Mouse (Mus musculus): Measurements from ENCODE around the gene 2010300C02Rik. TPM values are rescaled to one million over a fixed set of nuclear protein-coding genes. Genes with fewer than 3 reads are reported as not detected.

The 2010300C02Rik gene
- polyA plus RNA-seq, 1 experiment from 2014 or later, result 7.5 TPM

DNA sequence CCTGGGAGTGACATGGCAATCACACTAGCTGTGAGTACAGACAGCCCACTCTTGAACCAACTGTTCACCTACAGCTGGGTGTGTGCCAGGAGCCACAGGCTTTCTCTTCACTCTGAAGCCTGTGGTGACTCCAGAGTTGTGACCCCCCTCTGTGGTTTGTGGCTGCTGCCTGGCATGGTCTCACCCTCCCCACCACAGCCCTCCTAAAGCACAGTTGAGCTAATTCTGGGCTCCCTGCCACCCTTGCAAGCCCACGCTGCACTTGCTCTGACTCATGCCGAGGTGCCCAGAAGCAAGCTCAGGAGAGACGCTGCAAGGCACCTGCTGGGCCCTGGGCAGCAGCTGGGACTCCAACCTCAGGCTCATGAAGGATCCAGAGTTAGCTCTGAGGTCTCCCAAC, 23.0 kb downstream of the 2010300C02Rik start:
- no peak overlapping the region for H3K27ac ChIP-seq (replicated peaks)
- no peaks in the 10 kb centered on the region for H3K9me3 ChIP-seq (ENCODE audit: control insufficient read depth, low read length)
- ATAC-seq (ENCODE audit: low FRiP score, low TSS enrichment) (0 out of 2 replicates have a peak, but pooled peaks have one; percentile 15), DNase-seq (ENCODE audit: low spot score) (peak; percentile 52)
- TF ChIP-seq CTCF (IDR thresholded peaks at IDR 0.05; ENCODE audit: low read depth) (no peak), EP300 (optimal IDR thresholded peaks at IDR 0.05) (no peak)
- no peak overlapping the region for H3K4me3 ChIP-seq (ENCODE audit: low read depth, low read length)
- H3K4me2 ChIP-seq (replicated peaks; ENCODE audit: low read depth), result no peak overlapping the region
- H3K27me3 ChIP-seq (ENCODE audit: control insufficient read depth, insufficient read depth, low read length), result no peaks in the 10 kb centered on the region
- no peaks in the 10 kb centered on the region for H3K36me3 ChIP-seq (ENCODE audit: control insufficient read depth, insufficient read depth, low read length)
- no peak overlapping the region; the same call in 1 of the 2 replicates for H3K9ac ChIP-seq (ENCODE audit: low read length)
- WGBS, result 39% methylated on average over 3 of the region's 3 CpGs
- H3K4me1 ChIP-seq (replicated peaks; ENCODE audit: control insufficient read depth, insufficient read depth), result 0 out of 2 replicates have a peak, but pooled peaks cover 2% of the 10 kb centered on the region

DNA sequence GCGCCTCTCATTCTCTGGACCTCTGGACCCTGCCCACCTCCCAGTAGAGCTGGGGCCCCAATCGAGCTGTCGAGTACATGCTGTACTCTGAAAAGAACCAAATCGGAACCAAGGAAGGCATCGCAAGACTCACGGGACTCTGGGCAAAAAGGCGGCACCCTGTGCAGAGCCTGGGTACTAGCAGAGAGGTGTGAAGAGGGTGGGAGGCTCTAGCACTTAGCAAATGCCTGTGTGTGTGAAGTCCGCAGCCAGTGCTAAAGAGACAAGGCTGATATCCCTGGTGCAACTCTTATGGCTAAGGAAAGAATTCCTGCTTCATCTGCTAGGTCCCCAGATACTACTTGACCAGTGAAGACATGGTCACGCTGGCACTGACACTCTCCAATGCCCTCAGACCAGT, 24.2 kb downstream of the 2010300C02Rik start:
- H3K4me1 ChIP-seq (replicated peaks; ENCODE audit: control insufficient read depth, insufficient read depth), result 0 out of 2 replicates have a peak, but pooled peaks cover 2% of the 10 kb centered on the region
- no peaks in the 10 kb centered on the region for H3K27me3 ChIP-seq (ENCODE audit: control insufficient read depth, insufficient read depth, low read length)
- TF ChIP-seq CTCF (IDR thresholded peaks at IDR 0.05; ENCODE audit: low read depth) (no peak), EP300 (optimal IDR thresholded peaks at IDR 0.05) (no peak)

DNA sequence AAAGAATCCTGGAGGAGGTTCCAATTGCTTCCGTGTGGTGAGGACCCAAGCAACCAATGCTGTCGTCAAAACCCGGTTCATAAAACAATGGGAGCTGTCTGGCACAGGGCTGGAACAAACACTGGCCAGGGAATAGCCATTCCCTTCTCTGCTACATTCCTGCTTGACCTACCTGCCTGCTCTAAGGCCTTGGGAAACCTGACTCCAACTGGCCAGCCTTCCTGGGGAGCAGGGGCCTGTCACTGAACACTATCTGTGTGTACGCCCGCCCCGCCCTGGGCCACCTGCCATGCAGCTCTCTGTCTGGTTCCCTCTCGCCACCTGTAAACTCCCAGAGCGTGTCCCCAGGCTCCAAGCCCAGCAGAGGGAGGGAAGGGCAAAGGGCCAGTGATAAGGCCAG, 25.5 kb downstream of the 2010300C02Rik start:
- peak; percentile 91 for ATAC-seq (ENCODE audit: low FRiP score, low TSS enrichment)
- WGBS, result 43% methylated on average over 8 of the region's 8 CpGs
- no peak for TF ChIP-seq EP300 (optimal IDR thresholded peaks at IDR 0.05)
- TF ChIP-seq CTCF (IDR thresholded peaks at IDR 0.05; ENCODE audit: low read depth), result 0 out of 2 replicates have a peak, but pooled peaks have one; percentile 23
- H3K9ac ChIP-seq (ENCODE audit: low read length), result no peak overlapping the region
- peak overlapping the region; percentile 56 for H3K27ac ChIP-seq (replicated peaks)
- peak; percentile 93 for DNase-seq (ENCODE audit: low spot score)
- H3K36me3 ChIP-seq (ENCODE audit: control insufficient read depth, insufficient read depth, low read length), result no peaks in the 10 kb centered on the region
- no peaks in the 10 kb centered on the region for H3K27me3 ChIP-seq (ENCODE audit: control insufficient read depth, insufficient read depth, low read length)
- no peak overlapping the region for H3K4me3 ChIP-seq (ENCODE audit: low read depth, low read length)
- 0 out of 2 replicates have a peak, but pooled peaks cover 2% of the 10 kb centered on the region for H3K4me1 ChIP-seq (replicated peaks; ENCODE audit: control insufficient read depth, insufficient read depth)
- no peaks in the 10 kb centered on the region for H3K9me3 ChIP-seq (ENCODE audit: control insufficient read depth, low read length)
- H3K4me2 ChIP-seq (replicated peaks; ENCODE audit: low read depth), result no peak overlapping the region

More for the DNA sequence above, 24.2 kb downstream of the 2010300C02Rik start:
- ATAC-seq (ENCODE audit: low FRiP score, low TSS enrichment), result no peak
- 78% methylated on average over 9 of the region's 9 CpGs for WGBS
- no peak overlapping the region for H3K4me3 ChIP-seq (ENCODE audit: low read depth, low read length)
- no peak overlapping the region for H3K27ac ChIP-seq (replicated peaks)
- no peak for DNase-seq (ENCODE audit: low spot score)
- no peak overlapping the region for H3K4me2 ChIP-seq (replicated peaks; ENCODE audit: low read depth)
- H3K36me3 ChIP-seq (ENCODE audit: control insufficient read depth, insufficient read depth, low read length), result no peaks in the 10 kb centered on the region
- H3K9me3 ChIP-seq (ENCODE audit: control insufficient read depth, low read length), result no peaks in the 10 kb centered on the region
- no peak overlapping the region for H3K9ac ChIP-seq (ENCODE audit: low read length)

DNA sequence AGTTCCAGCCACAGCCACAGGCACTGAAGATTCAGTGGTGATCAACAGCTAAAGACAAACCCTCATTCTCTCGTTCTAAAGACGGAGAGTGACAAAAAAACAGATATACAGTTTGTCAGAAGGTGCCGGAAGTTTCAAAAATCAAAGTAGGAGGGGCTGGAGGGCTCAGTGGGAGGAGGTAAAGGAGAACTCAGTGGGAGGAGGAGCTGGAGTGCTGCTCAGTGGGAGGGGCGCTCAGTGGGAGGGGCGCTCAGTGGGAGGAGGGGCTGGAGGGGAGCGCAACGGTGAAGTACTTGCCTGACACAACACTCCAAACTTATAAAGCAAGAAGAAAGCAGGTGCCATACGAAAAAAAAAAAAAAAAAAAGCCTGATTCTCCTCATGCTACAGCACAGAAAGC, 28.7 kb downstream of the 2010300C02Rik start:
- 42% methylated on average over 8 of the region's 8 CpGs for WGBS
- H3K4me2 ChIP-seq (replicated peaks; ENCODE audit: low read depth), result no peak overlapping the region
- no peak overlapping the region for H3K4me3 ChIP-seq (ENCODE audit: low read depth, low read length)
- no peak overlapping the region for H3K27ac ChIP-seq (replicated peaks)
- H3K36me3 ChIP-seq (ENCODE audit: control insufficient read depth, insufficient read depth, low read length), result no peaks in the 10 kb centered on the region
- ATAC-seq (ENCODE audit: low FRiP score, low TSS enrichment) (no peak), DNase-seq (ENCODE audit: low spot score) (peak; percentile 52)
- H3K4me1 ChIP-seq (replicated peaks; ENCODE audit: control insufficient read depth, insufficient read depth), result no peaks in the 10 kb centered on the region
- H3K27me3 ChIP-seq (ENCODE audit: control insufficient read depth, insufficient read depth, low read length), result no peaks in the 10 kb centered on the region
- H3K9ac ChIP-seq (ENCODE audit: low read length), result no peak overlapping the region
- H3K9me3 ChIP-seq (ENCODE audit: control insufficient read depth, low read length), result no peaks in the 10 kb centered on the region
- TF ChIP-seq CTCF (IDR thresholded peaks at IDR 0.05; ENCODE audit: low read depth) (no peak), EP300 (optimal IDR thresholded peaks at IDR 0.05) (no peak)

DNA sequence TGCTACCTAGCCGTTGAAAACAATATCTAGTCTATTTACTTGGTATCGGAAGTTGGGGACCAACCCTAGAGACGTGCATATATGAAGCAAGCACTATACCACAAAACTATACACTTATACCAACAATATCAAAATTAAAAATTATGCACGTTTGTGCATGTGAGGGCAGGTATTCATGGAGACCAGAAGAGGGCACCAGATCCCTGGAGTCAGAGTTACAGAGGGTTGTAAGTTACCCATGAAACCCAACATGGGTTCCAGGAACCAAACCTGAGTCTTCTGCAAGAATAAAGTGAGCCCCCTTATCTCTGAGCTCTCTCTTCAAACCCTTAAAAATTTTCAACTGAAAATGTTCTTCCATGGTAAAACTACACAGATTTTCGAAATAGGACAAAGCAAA, 29.2 kb downstream of the 2010300C02Rik start:
- TF ChIP-seq EP300 (optimal IDR thresholded peaks at IDR 0.05), result no peak
- peak; percentile 65 for TF ChIP-seq CTCF (IDR thresholded peaks at IDR 0.05; ENCODE audit: low read depth)
- WGBS, result 75% methylated on average over 5 of the region's 5 CpGs
- Histone ChIP-seq H3K4me1 (replicated peaks; ENCODE audit: control insufficient read depth, insufficient read depth) (no peaks in the 10 kb centered on the region), H3K27ac (replicated peaks) (no peak overlapping the region), H3K4me3 (ENCODE audit: low read depth, low read length) (no peak overlapping the region), H3K9me3 (ENCODE audit: control insufficient read depth, low read length) (no peaks in the 10 kb centered on the region), H3K27me3 (ENCODE audit: control insufficient read depth, insufficient read depth, low read length) (no peaks in the 10 kb centered on the region), H3K36me3 (ENCODE audit: control insufficient read depth, insufficient read depth, low read length) (no peaks in the 10 kb centered on the region), H3K9ac (ENCODE audit: low read length) (no peak overlapping the region), H3K4me2 (replicated peaks; ENCODE audit: low read depth) (no peak overlapping the region)
- ATAC-seq (ENCODE audit: low FRiP score, low TSS enrichment) (no peak), DNase-seq (ENCODE audit: low spot score) (no peak)

DNA sequence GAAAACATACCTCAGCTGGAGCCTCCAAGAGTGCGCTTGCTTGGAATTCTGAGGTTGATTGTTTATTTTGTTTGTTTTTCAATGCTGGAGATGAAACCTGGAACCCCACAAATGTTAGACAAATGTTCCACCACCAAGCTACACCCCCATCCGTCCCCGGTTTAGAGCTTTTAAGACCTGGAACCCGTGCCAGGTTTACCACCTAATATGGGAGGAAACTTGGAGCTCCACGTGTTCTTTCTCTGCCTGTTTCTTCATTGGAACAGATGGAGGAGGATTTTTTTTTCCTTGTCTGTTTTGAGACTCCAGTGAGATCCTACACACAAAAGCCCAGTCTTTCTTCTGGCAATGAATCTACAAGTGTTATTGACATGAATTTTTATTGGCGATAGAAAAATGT, 30.2 kb downstream of the 2010300C02Rik start:
- no peak overlapping the region for H3K4me2 ChIP-seq (replicated peaks; ENCODE audit: low read depth)
- no peaks in the 10 kb centered on the region for H3K27me3 ChIP-seq (ENCODE audit: control insufficient read depth, insufficient read depth, low read length)
- H3K27ac ChIP-seq (replicated peaks), result no peak overlapping the region
- no peaks in the 10 kb centered on the region for H3K36me3 ChIP-seq (ENCODE audit: control insufficient read depth, insufficient read depth, low read length)
- ATAC-seq (ENCODE audit: low FRiP score, low TSS enrichment) (no peak), DNase-seq (ENCODE audit: low spot score) (no peak)
- H3K9ac ChIP-seq (ENCODE audit: low read length), result no peak overlapping the region
- no peak overlapping the region for H3K4me3 ChIP-seq (ENCODE audit: low read depth, low read length)
- no peaks in the 10 kb centered on the region for H3K9me3 ChIP-seq (ENCODE audit: control insufficient read depth, low read length)
- 67% methylated on average over 6 of the region's 6 CpGs for WGBS
- no peaks in the 10 kb centered on the region for H3K4me1 ChIP-seq (replicated peaks; ENCODE audit: control insufficient read depth, insufficient read depth)
- TF ChIP-seq EP300 (optimal IDR thresholded peaks at IDR 0.05) (no peak), CTCF (IDR thresholded peaks at IDR 0.05; ENCODE audit: low read depth) (no peak)

Data from stomach, postnatal 0 days (tissue).